25 mouse cellular contexts compared by ENCODE assay signal in genomic region chr12:38111928-38112327, GRCm38 (mm10).
DNase-seq lines count a peak whose midpoint lies in the region; ATAC-seq and TF ChIP-seq lines count a peak whose summit lies in the region.
"Had no signal": no experiment of that assay in that cellular context is flagged by ENCODE, and none has a peak within 500 bp of the region (broad histone marks: within the 10 kb centered on the region; RNA-seq: fewer than 3 reads in every experiment).

No protein-coding gene starts in this region.

- DNase-seq in adrenal gland, adult 8-10 months: peak; percentile 15
- no peak for DNase-seq in adrenal gland, postnatal 4 days (ENCODE audit: low spot score in 2 of 2)
- peak; percentile 20 for DNase-seq in kidney, postnatal 0 days (ENCODE audit: low spot score)
- DNase-seq in kidney, adult 8-10 months: no peak
- peak; percentile 14 for DNase-seq in adrenal gland, postnatal 14 days
- no peak for DNase-seq in right cerebral cortex, postnatal 4 days
- DNase-seq: cerebellum, adult 18-20 months; cerebellum, adult 9-10 months; cerebellum, postnatal 14 days; gastrocnemius, postnatal 25 days; heart, adult 2 months; heart, postnatal 14 days; heart, postnatal 4 days had no signal

- no peaks in the 10 kb centered on the region for H3K27me3 ChIP-seq in kidney, postnatal 0 days (ENCODE audit: insufficient read depth, low read length)
- H3K27me3 ChIP-seq: embryonic facial prominence, embryonic 13.5 days; forebrain, embryonic 12.5 days; forebrain, embryonic 15.5 days; heart, embryonic 13.5 days had no signal

- H3K9ac ChIP-seq in kidney, postnatal 0 days (ENCODE audit: low read depth, low read length): no peak overlapping the region
- H3K9ac ChIP-seq: embryonic facial prominence, embryonic 13.5 days; forebrain, embryonic 12.5 days; forebrain, embryonic 15.5 days; heart, embryonic 13.5 days; hindbrain, embryonic 14.5 days had no signal

- 20% methylated on average over 3 of the region's 3 CpGs for WGBS in kidney, postnatal 0 days

- H3K4me2 ChIP-seq in kidney, postnatal 0 days (ENCODE audit: low read length): no peak overlapping the region
- H3K4me2 ChIP-seq: embryonic facial prominence, embryonic 13.5 days; forebrain, embryonic 12.5 days; forebrain, embryonic 15.5 days; heart, embryonic 13.5 days; hindbrain, embryonic 14.5 days had no signal

- no peak overlapping the region for H3K4me3 ChIP-seq in kidney, postnatal 0 days (replicated peaks; ENCODE audit: low read depth, low read length)
- H3K4me3 ChIP-seq: embryonic facial prominence, embryonic 10.5 days; embryonic facial prominence, embryonic 13.5 days; erythroblast, embryonic 14.5 days; forebrain, embryonic 12.5 days; forebrain, embryonic 15.5 days; heart, adult 2 months; heart, embryonic 10.5 days; heart, embryonic 13.5 days had no signal

- no peaks in the 10 kb centered on the region for H3K36me3 ChIP-seq in kidney, postnatal 0 days (ENCODE audit: insufficient read depth, low read length)
- H3K36me3 ChIP-seq: embryonic facial prominence, embryonic 10.5 days; embryonic facial prominence, embryonic 13.5 days; forebrain, embryonic 12.5 days; forebrain, embryonic 15.5 days; heart, embryonic 10.5 days; heart, embryonic 13.5 days had no signal

- no peak overlapping the region for H3K27ac ChIP-seq in kidney, postnatal 0 days
- H3K27ac ChIP-seq: embryonic facial prominence, embryonic 10.5 days; embryonic facial prominence, embryonic 13.5 days; forebrain, embryonic 12.5 days; forebrain, embryonic 15.5 days; heart, adult 2 months; heart, embryonic 10.5 days; heart, embryonic 13.5 days; hindbrain, embryonic 14.5 days; hindbrain, postnatal 0 days had no signal

- H3K9me3 ChIP-seq in kidney, postnatal 0 days (replicated peaks; ENCODE audit: low read length): no peaks in the 10 kb centered on the region
- H3K9me3 ChIP-seq: embryonic facial prominence, embryonic 10.5 days; embryonic facial prominence, embryonic 13.5 days; forebrain, embryonic 12.5 days; forebrain, embryonic 15.5 days; heart, embryonic 10.5 days; heart, embryonic 13.5 days had no signal

- no peak for TF ChIP-seq CTCF in kidney, postnatal 0 days (IDR thresholded peaks at IDR 0.05; ENCODE audit: low read depth)

- no peak for ATAC-seq in kidney, postnatal 0 days (replicated peaks; ENCODE audit: low FRiP score, low read depth)
- ATAC-seq: CD4-positive, CD25-positive, alpha-beta regulatory T cell, adult 4 months; forebrain, embryonic 15.5 days; hindbrain, postnatal 0 days; inflammation-experienced regulatory T-cells, adult 6 months; intestine, embryonic 16.5 days had no signal

- no peaks in the 10 kb centered on the region for H3K4me1 ChIP-seq in kidney, postnatal 0 days (replicated peaks; ENCODE audit: insufficient read depth, low read length)
- H3K4me1 ChIP-seq: embryonic facial prominence, embryonic 10.5 days; embryonic facial prominence, embryonic 13.5 days; forebrain, embryonic 12.5 days; forebrain, embryonic 15.5 days; heart, embryonic 10.5 days; heart, embryonic 13.5 days had no signal

Comparison
In these comparisons a context has a peak if more than half of its experiments do, and no peak if none do; other contexts are left out.
1. DNase-seq: peak in adrenal gland, adult 8-10 months (single experiment), kidney, postnatal 0 days (single experiment) and adrenal gland, postnatal 14 days (single experiment); none in adrenal gland, postnatal 4 days (0 of 2), kidney, adult 8-10 months (0 of 2) and right cerebral cortex, postnatal 4 days (single experiment).